Mouse (Mus musculus) yolk sac, embryonic 10.5 days (tissue): Measurements from ENCODE around the gene Ctu2.

ENCODE experiments used
- DNase-seq: peaks from one replicate; pipeline ENCODE4 v3.0.0-alpha.2; 2017; ENCODE audit warnings: low spot score

Gene Ctu2

DNA sequence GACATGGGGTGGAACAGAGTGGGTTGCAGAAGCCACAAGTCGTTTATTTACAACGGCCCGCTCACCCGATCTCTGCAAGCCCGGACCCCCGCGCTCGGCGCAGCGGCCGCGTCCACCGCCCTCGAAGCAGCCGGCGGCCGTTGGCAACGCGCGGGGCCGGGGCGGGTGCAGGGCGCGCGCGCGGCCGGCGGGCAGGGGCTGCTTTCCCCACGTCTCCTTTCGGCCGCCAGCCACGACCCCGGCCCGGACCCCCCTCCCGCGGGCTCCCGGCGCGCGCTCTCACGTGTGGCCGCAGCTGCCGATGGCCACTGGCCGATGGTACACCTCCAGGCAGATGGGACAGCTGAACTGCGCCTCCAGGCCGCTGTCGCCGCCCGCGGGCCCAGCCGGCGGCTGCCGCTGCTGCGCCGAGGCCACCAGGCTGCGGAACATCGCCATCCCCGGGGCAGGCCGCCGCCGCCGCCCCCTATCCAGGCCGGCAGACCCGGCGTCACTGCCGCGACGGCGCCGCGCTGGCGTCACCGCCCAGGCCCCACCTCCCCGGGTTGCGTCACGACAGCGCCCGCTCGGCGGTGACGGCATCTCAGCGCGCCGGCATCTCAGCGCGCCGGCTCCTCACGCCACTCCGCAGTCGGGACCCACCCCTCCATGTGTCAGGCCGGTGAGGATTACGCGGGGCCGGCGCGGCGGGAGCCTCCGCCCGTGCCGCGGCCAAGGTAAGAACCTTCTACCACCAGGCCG, at the start of gene Ctu2, which contains the start of gene Rnf166:
Gene Ctu2 (plus strand): TSS at position 564 of the 741 bp plus-strand sequence.
Gene Rnf166 (minus strand): TSS at position 485 of the 741 bp plus-strand sequence.
- DNase-seq: peak; percentile 89

GRCm38 (mm10) chr8:122426145-122426544, 49.8 kb upstream of the Ctu2 start:
- DNase-seq: no peak

GRCm38 (mm10) chr8:122427607-122428006, 48.3 kb upstream of the Ctu2 start:
- no peak for DNase-seq

DNA sequence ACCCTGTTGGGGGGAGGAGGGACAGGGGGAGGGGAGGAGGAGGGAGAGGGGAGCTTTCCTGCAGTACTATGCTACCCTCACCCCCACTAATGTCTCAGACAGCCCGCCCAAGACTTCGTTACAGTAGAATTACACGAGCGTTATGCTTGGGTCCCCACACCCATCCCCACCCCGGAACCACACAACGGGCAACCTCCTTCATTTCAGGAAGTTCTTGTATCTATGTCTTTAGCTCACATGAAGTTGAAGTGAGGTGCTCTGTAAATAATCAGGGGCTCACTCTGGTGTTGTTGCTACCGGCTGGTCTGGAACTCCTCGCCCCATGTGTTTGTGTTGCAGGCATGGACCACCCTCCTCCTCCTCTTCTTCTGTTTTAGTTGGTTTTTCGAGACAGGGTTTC, 47.8 kb upstream of the Ctu2 start:
- no peak for DNase-seq

- DNase-seq: no peak
Observed at GRCm38 (mm10) chr8:122430058-122430636, 45.8 kb upstream of the Ctu2 start.

DNA sequence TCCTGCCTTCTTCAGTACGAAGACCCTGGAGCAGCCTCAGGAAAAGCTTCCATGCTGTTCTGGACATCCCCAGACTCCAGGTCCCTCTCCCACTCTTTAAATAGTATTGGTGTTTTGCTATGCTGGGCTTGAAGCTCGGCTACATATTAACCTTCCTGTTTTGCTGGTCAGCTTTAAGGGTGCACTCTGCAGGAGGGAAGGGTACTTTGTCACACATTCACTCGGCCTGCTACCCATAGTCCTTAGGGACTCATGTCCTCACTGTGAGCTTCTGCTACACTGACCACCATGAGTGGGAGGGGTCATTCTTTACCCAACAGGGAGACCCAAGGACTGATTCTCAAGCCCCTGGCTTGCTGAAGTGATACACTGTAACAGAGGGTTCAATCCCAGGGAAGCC, 45.3 kb upstream of the Ctu2 start:
- DNase-seq: peak; percentile 72

DNA sequence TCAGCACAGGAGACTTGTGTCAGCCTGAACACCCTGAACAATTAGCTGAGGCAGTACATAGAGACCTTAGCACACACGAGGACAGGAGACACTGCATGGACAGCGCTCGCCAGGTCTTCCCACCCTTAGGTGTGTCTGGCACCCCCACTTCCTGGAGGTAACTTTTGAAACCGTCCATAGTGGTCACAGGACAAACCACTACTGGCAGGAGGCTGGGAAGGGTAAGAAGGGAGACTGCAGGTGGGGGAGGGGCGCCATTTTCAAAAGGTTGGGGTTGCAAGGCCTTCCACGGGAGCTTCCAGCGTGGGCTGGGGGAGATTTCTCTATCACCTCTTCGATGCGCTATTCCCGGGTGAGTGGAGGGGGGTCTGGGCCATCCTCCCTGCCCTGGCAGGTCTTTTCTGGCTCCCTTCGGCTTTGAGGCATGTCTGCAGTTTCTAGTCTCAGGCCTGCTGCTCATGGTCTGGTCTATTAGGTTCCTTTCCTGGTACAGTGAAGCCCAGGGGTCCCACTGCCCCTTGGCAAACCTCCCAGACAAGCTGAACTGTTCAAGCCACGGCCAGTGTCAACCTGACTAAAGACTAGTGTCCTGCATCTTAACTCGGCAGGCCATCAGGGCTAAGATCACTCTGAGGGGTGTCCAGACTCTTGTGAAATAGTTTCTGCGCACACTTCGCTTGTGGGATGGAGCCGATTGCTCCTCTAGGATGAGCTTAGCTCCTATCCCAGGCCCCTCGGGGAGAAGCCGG, 44.1 kb upstream of the Ctu2 start:
- peak; percentile 59 for DNase-seq

DNA sequence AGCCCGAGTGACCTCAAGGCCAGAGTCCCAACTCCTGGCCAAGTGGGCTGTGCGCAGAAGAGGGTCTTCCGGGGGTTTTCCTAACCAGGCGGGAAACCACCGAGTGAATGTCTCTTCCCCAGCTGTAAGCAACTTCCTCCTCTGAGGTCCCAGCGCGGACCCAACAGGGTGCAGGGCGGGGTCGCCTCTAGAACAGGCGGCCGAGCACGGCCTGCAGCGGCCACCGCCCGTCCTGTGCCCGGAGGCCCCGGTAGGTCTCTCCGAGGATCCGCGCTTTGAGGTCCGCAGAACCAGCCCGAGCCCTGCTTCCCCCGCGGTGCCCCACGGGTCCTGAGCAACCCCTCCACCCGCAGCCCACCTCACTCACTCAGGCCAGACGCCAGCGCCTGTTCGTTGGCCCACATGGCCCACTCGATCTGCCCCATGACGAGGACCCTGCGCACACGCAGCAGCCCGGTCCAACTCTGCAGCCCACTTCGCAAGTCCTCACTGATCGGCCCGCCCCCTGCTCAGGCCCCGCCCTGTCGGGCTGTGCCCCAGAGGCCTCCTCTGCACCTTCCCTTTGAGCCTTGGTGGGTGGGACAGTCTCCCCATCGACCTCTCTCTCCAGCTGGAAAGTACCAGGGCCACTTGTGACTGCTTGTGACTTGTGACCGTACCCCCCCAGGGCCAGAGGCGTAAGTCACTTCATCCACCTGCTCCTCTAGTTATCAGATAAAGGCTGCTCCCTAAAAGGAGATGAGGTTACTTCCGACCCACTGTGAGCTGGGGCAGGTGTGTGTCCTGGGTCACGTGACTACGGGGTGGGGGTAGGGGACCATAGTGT, 43.3 kb upstream of the Ctu2 start, which contains the start of gene Cyba:
Gene Cyba (minus strand): TSS at position 488 of the 826 bp plus-strand sequence.
- DNase-seq: peak; percentile 87

DNA sequence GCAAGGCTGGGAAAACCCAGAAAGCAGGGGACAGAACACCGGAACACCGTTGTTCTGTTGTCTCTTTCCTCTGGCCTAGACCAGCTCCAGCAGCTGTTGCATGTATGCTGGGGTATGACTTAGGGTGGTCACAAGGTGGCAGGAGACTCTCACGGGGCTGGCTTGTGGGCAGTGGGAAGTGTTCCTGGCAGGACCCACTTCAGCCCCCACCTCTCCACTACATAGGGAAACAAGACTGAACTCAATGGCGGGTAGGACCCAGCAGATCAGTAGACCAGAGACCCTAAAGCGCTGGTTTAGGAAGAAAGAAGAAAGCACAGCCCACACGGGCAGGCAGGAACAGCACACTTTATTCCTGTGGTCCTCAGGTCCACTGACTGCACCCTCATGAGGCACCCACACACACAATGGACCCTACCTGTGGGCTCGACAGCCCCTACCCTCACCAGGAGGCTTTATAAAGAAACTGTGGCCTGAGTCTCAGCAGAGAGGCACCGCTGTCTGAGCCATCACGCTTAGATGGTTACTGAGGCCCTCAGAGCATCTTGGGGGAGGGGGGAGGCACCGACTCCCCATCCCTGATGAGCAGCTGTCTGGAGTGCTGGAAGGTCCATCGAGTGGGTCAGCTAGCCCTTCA, 42.6 kb upstream of the Ctu2 start:
- no peak for DNase-seq

- no peak for DNase-seq
Observed at GRCm38 (mm10) chr8:122435375-122435774, 40.6 kb upstream of the Ctu2 start.

DNA sequence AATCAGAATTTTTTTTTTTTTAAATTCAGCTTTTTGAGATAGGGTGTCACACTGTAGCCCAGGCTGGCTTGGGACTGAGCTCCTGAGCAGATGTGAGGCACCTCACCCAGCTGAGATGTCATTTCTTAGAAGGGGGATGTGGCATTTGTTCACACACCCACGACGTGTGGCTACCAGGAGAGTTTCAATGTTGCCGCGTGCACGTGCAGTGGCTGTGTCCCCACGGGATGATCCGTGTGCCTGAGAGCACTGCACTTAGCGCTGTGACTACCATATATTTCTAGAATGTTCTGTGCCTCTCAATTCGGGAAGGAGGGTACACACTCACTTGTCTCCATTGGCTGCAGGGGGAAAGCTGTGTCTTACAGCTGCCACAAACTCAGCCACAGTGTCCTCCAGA, 39.8 kb upstream of the Ctu2 start:
- DNase-seq: no peak

DNA sequence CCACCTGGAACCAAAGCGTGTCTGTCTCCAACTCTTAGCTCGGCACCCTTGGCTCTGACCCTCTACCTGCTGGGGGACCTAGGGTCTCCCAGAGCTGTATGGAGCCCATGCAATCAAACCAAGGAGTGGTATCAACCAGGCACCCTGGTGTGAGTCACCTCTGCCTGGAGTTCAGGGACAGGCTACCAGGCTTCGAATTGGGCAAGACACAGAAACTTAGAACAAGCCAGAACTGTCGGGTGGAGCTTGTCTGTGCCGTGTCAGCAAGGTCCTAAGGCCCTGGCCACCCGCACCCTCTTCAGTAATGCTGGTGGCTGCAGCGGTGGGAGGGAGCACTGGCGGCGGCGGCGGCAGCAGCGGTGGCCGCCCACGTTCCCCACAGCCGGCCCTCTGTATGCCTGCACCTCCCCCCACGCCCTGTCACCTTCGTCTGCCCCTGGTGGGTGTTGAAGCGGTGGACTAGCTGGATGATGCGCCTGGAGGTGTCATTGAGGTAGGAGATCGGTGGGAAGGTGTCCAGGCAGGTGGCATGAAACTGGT, 39.3 kb upstream of the Ctu2 start:
- DNase-seq: no peak

DNA sequence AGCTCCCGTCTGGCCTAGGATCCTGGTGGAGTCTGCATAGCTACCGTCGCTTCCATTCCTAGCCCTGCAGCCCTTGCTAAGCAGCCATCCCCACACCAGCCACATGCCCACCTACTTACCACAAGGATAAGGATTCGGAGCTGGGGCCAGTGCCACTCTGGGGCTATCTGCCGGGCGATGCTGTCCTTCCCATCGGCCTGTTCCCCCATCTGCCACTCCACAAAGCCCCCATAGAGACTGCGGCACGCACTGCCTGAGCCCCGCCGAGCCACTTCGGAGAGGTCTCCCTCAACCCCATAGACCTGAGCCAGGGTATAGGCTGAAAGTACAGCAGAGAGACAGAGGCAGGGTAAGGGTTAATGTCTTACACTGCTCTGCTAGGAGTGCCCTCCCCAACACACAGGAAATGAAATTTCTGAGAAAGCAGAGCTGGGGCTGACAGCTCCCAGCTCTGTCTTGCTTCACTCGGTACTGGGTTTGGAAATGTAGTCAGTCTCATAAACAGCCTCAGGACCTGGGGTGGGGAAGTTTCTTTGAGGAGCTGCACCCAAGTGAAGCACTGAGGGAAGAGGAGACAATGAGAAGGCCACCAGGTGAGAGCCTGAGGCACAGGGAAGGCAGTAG, 38.1 kb upstream of the Ctu2 start:
- no peak for DNase-seq

- DNase-seq: no peak
Observed at GRCm38 (mm10) chr8:122439336-122439735, 36.6 kb upstream of the Ctu2 start.

GRCm38 (mm10) chr8:122441326-122441725, 34.6 kb upstream of the Ctu2 start:
- no peak for DNase-seq

- DNase-seq: no peak
Observed at GRCm38 (mm10) chr8:122442356-122442755, 33.6 kb upstream of the Ctu2 start.

DNA sequence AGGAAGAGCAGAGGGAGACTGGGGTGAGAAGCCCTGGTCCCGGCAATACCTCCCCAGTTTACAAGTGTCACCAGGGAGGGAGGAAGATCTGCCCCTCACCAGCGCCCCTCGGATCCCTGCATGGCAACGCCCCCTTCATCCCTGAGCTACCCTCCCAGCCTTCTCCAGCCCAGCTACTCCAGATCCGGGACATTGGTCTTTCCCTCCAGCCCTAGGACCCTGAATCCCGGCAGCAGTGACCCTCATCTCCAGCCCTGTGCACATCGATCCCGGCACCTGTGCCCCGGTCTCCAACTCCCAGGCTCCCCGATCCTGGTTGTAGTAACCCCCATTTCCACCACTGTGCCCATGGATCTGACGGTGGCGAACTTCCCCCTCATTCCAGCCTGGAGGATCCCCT, 33.2 kb upstream of the Ctu2 start:
- DNase-seq: no peak

DNA sequence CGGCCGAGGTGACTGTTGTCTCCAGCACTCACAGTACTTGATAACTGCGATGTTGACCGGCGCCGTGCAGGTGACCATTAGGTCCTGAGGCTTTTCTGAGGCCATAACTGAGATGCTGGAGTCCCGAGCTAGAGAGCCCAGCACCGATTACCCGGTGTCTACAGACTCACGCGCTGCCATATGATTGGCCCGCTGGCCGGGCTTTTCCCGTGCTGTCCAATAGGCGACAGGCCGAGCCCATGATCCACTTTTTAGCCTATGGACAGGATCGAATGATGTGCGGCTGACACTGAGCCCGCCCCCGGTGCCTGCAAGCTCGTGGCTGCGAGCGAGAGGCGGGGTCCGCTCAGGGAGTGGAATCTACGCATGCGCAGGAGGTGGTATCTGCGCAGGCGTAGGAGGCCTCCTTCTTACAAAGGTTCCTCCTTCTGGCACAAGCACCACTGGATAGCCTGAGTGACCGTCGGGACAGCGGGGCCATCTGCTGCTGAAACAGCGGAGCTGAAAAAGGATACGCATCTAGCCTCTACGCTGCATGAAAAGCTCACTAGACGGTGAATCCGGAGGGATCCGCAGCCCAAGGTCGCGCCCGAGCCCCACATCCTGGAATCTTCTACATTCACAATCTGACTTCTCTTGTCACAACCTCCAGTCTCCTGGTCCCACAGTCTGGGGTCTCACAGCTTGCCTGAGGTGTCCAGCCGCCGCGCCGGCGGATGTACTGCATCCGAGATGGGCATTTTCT, 32.5 kb upstream of the Ctu2 start, which contains the start of gene Mvd:
Gene Mvd (minus strand): TSS at position 161 of the 745 bp plus-strand sequence.
- DNase-seq: peak; percentile 99

DNA sequence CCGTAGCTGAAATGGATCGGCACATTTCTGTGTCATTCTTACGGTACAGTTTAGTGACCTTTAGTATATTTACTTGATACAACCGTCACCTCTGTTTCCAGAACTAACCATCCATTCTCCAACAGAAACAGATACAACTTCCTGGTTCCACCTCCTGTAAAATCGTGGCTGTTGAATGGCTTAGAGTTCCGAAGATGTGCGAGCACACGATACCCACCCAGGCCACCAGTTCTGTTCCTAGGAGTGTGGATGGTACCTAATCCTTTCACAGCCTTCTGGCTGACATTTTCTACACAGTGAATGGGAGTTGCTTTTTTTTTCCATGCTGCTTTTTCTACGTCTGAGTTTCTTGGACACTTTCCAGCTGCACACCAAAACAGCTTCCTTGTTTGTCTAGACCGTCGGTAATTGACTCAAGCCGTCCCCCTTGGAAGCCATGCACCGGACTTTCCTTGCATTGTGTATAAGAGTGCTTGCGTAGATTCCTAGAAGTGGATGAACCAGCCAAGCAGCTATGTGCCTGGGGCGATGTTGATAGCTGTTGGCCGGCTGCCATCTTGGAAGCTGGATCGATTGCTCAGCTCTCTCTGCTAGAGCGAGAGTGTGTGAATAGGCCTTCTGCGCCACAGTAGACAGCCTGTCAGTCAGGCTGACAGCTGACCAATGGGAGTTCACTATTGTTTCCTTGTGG, 31.7 kb upstream of the Ctu2 start:
- DNase-seq: peak; percentile 75
